Comparison of ENCODE assay signal across 33 mouse cellular contexts in the genomic region with DNA sequence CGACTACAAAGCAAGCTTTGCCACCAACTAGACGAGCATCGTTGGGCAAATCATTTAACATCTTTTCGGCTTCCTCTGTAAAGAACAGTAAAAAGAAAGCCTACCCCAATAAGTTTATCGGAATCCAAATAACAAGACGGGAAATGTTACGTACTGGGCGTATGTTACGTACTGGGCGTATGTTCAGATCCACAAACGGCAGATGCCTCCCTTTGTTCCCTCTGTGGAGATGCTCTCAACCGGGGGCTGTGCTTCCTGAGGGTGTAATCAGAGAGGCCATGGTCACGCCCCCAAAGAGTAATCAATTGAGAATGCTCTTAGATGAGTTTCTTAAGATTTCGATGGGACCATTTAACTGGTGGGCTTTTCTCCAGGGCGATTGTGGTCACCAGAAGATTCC. TPM values are rescaled to one million over a fixed set of nuclear protein-coding genes. Genes with fewer than 3 reads are reported as not detected.
"Had no signal": no experiment of that assay in that cellular context is flagged by ENCODE, and none has a peak within 500 bp of the region (broad histone marks: within the 10 kb centered on the region; RNA-seq: fewer than 3 reads in every experiment).

No protein-coding gene starts in this region.

- H3K4me3 ChIP-seq: gastrocnemius, adult 2 months; heart, adult 2 months; heart, embryonic 13.5 days; heart, embryonic 15.5 days; hindbrain, embryonic 13.5 days; hindbrain, embryonic 15.5 days; kidney, embryonic 15.5 days; limb, embryonic 13.5 days; limb, embryonic 15.5 days; liver, embryonic 12.5 days had no signal

- H3K9ac ChIP-seq: heart, embryonic 13.5 days; heart, embryonic 15.5 days; hindbrain, embryonic 13.5 days; hindbrain, embryonic 15.5 days; kidney, embryonic 15.5 days; limb, embryonic 13.5 days; limb, embryonic 15.5 days; liver, embryonic 12.5 days; liver, embryonic 14.5 days had no signal

- ATAC-seq: hindbrain, postnatal 0 days; intestine, embryonic 16.5 days; liver, embryonic 12.5 days had no signal

- H3K4me1 ChIP-seq: hindbrain, embryonic 13.5 days; hindbrain, embryonic 15.5 days; kidney, embryonic 15.5 days had no signal

- H3K27ac ChIP-seq: gastrocnemius, adult 2 months; heart, adult 2 months; heart, embryonic 13.5 days; heart, embryonic 15.5 days; hindbrain, embryonic 13.5 days; hindbrain, embryonic 15.5 days; hindbrain, postnatal 0 days; kidney, embryonic 15.5 days; kidney, postnatal 0 days; limb, embryonic 13.5 days; limb, embryonic 15.5 days; liver, embryonic 12.5 days; liver, embryonic 14.5 days had no signal

- H3K4me2 ChIP-seq: heart, embryonic 11.5 days; heart, embryonic 13.5 days; heart, embryonic 15.5 days; hindbrain, embryonic 13.5 days; hindbrain, embryonic 15.5 days; kidney, embryonic 15.5 days; limb, embryonic 13.5 days; limb, embryonic 15.5 days; liver, embryonic 12.5 days had no signal

- H3K9me3 ChIP-seq: heart, embryonic 13.5 days; heart, embryonic 15.5 days; hindbrain, embryonic 13.5 days; hindbrain, embryonic 15.5 days; kidney, embryonic 15.5 days; limb, embryonic 13.5 days; limb, embryonic 15.5 days; liver, embryonic 12.5 days had no signal

- DNase-seq: gastrocnemius, adult 2 months; gastrocnemius, postnatal 10 days; gastrocnemius, postnatal 36 days; heart, adult 11 months; heart, adult 2 months; heart, postnatal 14 days; heart, postnatal 36 days; kidney, adult 11 months; kidney, adult 2 months; kidney, adult 9 months; kidney, postnatal 14 days; kidney, postnatal 36 days; layer of hippocampus, adult 9-11 months; layer of hippocampus, postnatal 36 days; left cerebral cortex, postnatal 4 days had no signal

- H3K27me3 ChIP-seq: heart, embryonic 13.5 days; heart, embryonic 15.5 days; hindbrain, embryonic 13.5 days; hindbrain, embryonic 15.5 days; kidney, embryonic 15.5 days; limb, embryonic 13.5 days; limb, embryonic 15.5 days; liver, embryonic 12.5 days had no signal

- H3K36me3 ChIP-seq: heart, embryonic 15.5 days; hindbrain, embryonic 13.5 days; hindbrain, embryonic 15.5 days; kidney, embryonic 15.5 days; limb, embryonic 15.5 days; liver, embryonic 12.5 days had no signal

RNA-seq across cellular contexts. Expression of a gene that starts 11.9 kb away (rescaled TPM):
- total RNA-seq: hematopoietic stem cell, adult 5-6 weeks had no signal

RNA-seq across cellular contexts. Expression of a gene that starts 59.1 kb away (rescaled TPM):
- total RNA-seq: gastrocnemius, adult 2 months; gastrocnemius, postnatal 10 days; gastrocnemius, postnatal 36 days; heart, adult 2 months; heart, postnatal 14 days; heart, postnatal 36 days; hematopoietic stem cell, adult 5-6 weeks; hindbrain, postnatal 0 days; layer of hippocampus, postnatal 14 days; layer of hippocampus, postnatal 36 days; liver, adult 2 months had no signal
- polyA plus RNA-seq: heart, embryonic 13.5 days; heart, postnatal 0 days; kidney, embryonic 15.5 days; kidney, postnatal 0 days; large intestine, adult 2 months; limb, embryonic 13.5 days; limb, embryonic 15.5 days; liver, adult 2 months; liver, embryonic 12.5 days; liver, embryonic 14.5 days had no signal
